ENCODE assay signal across 23 mouse cellular contexts in genomic region chr11:18888651-18889050, GRCm38 (mm10).
DNase-seq lines count a peak whose midpoint lies in the region; ATAC-seq and TF ChIP-seq lines count a peak whose summit lies in the region.
"Had no signal": no experiment of that assay in that cellular context is flagged by ENCODE, and none has a peak within 500 bp of the region (broad histone marks: within the 10 kb centered on the region; RNA-seq: fewer than 3 reads in every experiment).

No protein-coding gene starts in this region.

- no peak for DNase-seq in intestine, embryonic 14.5 days (ENCODE audit: low spot score)
- DNase-seq in MEL (ENCODE audit: low read depth, low spot score) = peak; percentile 66
- no peak for DNase-seq in adrenal gland, postnatal 14 days
- DNase-seq in kidney, adult 18-20 months = no peak
- DNase-seq: adrenal gland, adult 2 months; adrenal gland, adult 8-10 months; adrenal gland, postnatal 10 days; adrenal gland, postnatal 25 days; adrenal gland, postnatal 36 days; B cell, adult 2 months; cerebellum, adult 11 months; cerebellum, adult 11-12 months; cerebellum, adult 18-20 months; cerebellum, adult 2 months had no signal

- peak in 1 of 2 experiments; percentile 30; a peak in 2 of 4 replicates for TF ChIP-seq EP300 in MEL (IDR thresholded peaks at IDR 0.05; ENCODE audit: low read depth in 1 of 2, low read length in 2 of 2)

- TF ChIP-seq CTCF in intestine, postnatal 0 days (IDR thresholded peaks at IDR 0.05; ENCODE audit: low read depth) = no peak
- TF ChIP-seq CTCF in MEL (IDR thresholded peaks at IDR 0.05 in 2 of 3, conservative IDR thresholded peaks at IDR 0.05 in 1 of 3; ENCODE audit: control insufficient read depth in 1 of 3, insufficient read depth in 1 of 3, low read depth in 2 of 3, low read length in 3 of 3, poor library complexity in 1 of 3, severe bottlenecking in 1 of 3) = no peak

- H3K27ac ChIP-seq in hindbrain, embryonic 15.5 days (replicated peaks) = no peak overlapping the region
- no peak overlapping the region for H3K27ac ChIP-seq in hindbrain, embryonic 16.5 days (ENCODE audit: low read depth, low read length)
- 0 out of 2 replicates have a peak overlapping the region, but pooled peaks have one; percentile 27 for H3K27ac ChIP-seq in intestine, embryonic 14.5 days (ENCODE audit: low read depth)
- H3K27ac ChIP-seq in intestine, postnatal 0 days (ENCODE audit: low read depth, low read length) = no peak overlapping the region
- H3K27ac ChIP-seq in MEL (ENCODE audit: control insufficient read depth, low read depth, low read length) = no peak overlapping the region

- no peak overlapping the region for H3K4me2 ChIP-seq in hindbrain, embryonic 15.5 days
- H3K4me2 ChIP-seq in hindbrain, embryonic 16.5 days (ENCODE audit: low read length) = no peak overlapping the region
- no peak overlapping the region for H3K4me2 ChIP-seq in intestine, embryonic 14.5 days (ENCODE audit: low read length)
- H3K4me2 ChIP-seq in intestine, postnatal 0 days (replicated peaks; ENCODE audit: low read depth) = no peak overlapping the region

- no peaks in the 10 kb centered on the region for H3K79me2 ChIP-seq in MEL (ENCODE audit: control insufficient read depth, insufficient read depth, low read length, poor library complexity)

- H3K9me3 ChIP-seq in hindbrain, embryonic 15.5 days = no peaks in the 10 kb centered on the region
- H3K9me3 ChIP-seq in hindbrain, embryonic 16.5 days (ENCODE audit: control insufficient read depth, low read length) = no peaks in the 10 kb centered on the region
- H3K9me3 ChIP-seq in intestine, embryonic 14.5 days (ENCODE audit: control insufficient read depth, low read length) = no peaks in the 10 kb centered on the region
- H3K9me3 ChIP-seq in intestine, postnatal 0 days (ENCODE audit: control insufficient read depth) = no peaks in the 10 kb centered on the region
- H3K9me3 ChIP-seq in MEL (replicated peaks; ENCODE audit: insufficient read depth, low read length) = no peaks in the 10 kb centered on the region
- H3K9me3 ChIP-seq: G1E had no signal

- no peak overlapping the region for H3K4me3 ChIP-seq in hindbrain, embryonic 15.5 days
- H3K4me3 ChIP-seq in hindbrain, embryonic 16.5 days (ENCODE audit: low read length) = no peak overlapping the region
- no peak overlapping the region for H3K4me3 ChIP-seq in intestine, embryonic 14.5 days (ENCODE audit: low read depth, low read length)
- no peak overlapping the region for H3K4me3 ChIP-seq in intestine, postnatal 0 days (ENCODE audit: low read depth, low read length)
- no peak overlapping the region for H3K4me3 ChIP-seq in MEL (ENCODE audit: control insufficient read depth in 1 of 2, insufficient read depth in 1 of 2, low read depth in 2 of 2, low read length in 2 of 2)

- TF ChIP-seq POLR2A in MEL (IDR thresholded peaks at IDR 0.05; ENCODE audit: control insufficient read depth in 1 of 2, insufficient read depth in 1 of 2, low read depth in 1 of 2, low read length in 2 of 2, poor library complexity in 1 of 2) = no peak

- H3K27me3 ChIP-seq in hindbrain, embryonic 15.5 days = no peaks in the 10 kb centered on the region
- no peaks in the 10 kb centered on the region for H3K27me3 ChIP-seq in hindbrain, embryonic 16.5 days (replicated peaks; ENCODE audit: control insufficient read depth, insufficient read depth, low read length)
- no peaks in the 10 kb centered on the region for H3K27me3 ChIP-seq in intestine, embryonic 14.5 days (replicated peaks; ENCODE audit: control insufficient read depth, insufficient read depth, low read length)
- H3K27me3 ChIP-seq in intestine, postnatal 0 days (replicated peaks; ENCODE audit: control insufficient read depth, insufficient read depth, low read length) = no peaks in the 10 kb centered on the region
- no peaks in the 10 kb centered on the region for H3K27me3 ChIP-seq in MEL (ENCODE audit: control insufficient read depth in 1 of 2, insufficient read depth in 2 of 2, low read length in 2 of 2)
- H3K27me3 ChIP-seq: CH12.LX, Patski had no signal

- WGBS in hindbrain, embryonic 15.5 days = 59% methylated on average over 1 of the region's 1 CpGs
- WGBS in hindbrain, embryonic 16.5 days = 63% methylated on average over 1 of the region's 1 CpGs
- 17% methylated on average over 1 of the region's 1 CpGs for WGBS in intestine, embryonic 14.5 days
- WGBS in intestine, postnatal 0 days = 56% methylated on average over 1 of the region's 1 CpGs

- no peak overlapping the region for H3K9ac ChIP-seq in hindbrain, embryonic 15.5 days
- no peak overlapping the region for H3K9ac ChIP-seq in hindbrain, embryonic 16.5 days (ENCODE audit: low read depth, low read length)
- no peak overlapping the region for H3K9ac ChIP-seq in intestine, embryonic 14.5 days (ENCODE audit: low read length)
- no peak overlapping the region for H3K9ac ChIP-seq in intestine, postnatal 0 days (ENCODE audit: low read depth, low read length)
- H3K9ac ChIP-seq in MEL (ENCODE audit: control insufficient read depth, low read depth, low read length, poor library complexity, severe bottlenecking) = no peak overlapping the region

- no peak for TF ChIP-seq RAD21 in MEL (IDR thresholded peaks at IDR 0.05; ENCODE audit: low read depth, low read length)

- peak; percentile 16; the same call in 1 of the 2 replicates for ATAC-seq in hindbrain, embryonic 15.5 days (ENCODE audit: low FRiP score, low read depth)
- ATAC-seq in hindbrain, embryonic 16.5 days = no peak
- no peak for ATAC-seq in intestine, embryonic 14.5 days (replicated peaks; ENCODE audit: low FRiP score, low TSS enrichment, low read depth)
- no peak for ATAC-seq in intestine, postnatal 0 days
- ATAC-seq in common myeloid progenitor, adult 5-6 weeks (replicated peaks; ENCODE audit: low read depth, poor library complexity, severe bottlenecking) = peak; percentile 31; the same call in 1 of the 2 replicates
- ATAC-seq: activated CD4-positive, CD25-positive, alpha-beta regulatory T cell, adult 4 months; CD4-positive, CD25-positive, alpha-beta regulatory T cell, adult 4 months; Patski had no signal

- H3K36me3 ChIP-seq in hindbrain, embryonic 15.5 days = no peaks in the 10 kb centered on the region
- no peaks in the 10 kb centered on the region for H3K36me3 ChIP-seq in hindbrain, embryonic 16.5 days (ENCODE audit: control insufficient read depth, insufficient read depth, low read length)
- peaks cover 31% of the 10 kb centered on the region for H3K36me3 ChIP-seq in intestine, embryonic 14.5 days (ENCODE audit: control insufficient read depth, insufficient read depth, low read length)
- no peaks in the 10 kb centered on the region for H3K36me3 ChIP-seq in intestine, postnatal 0 days (ENCODE audit: control insufficient read depth, insufficient read depth)
- peaks cover 0 to 24% of the 10 kb centered on the region in 2 experiments; a peak in 2 of 4 replicates for H3K36me3 ChIP-seq in MEL (ENCODE audit: control insufficient read depth in 1 of 2, insufficient read depth in 2 of 2, low read length in 2 of 2)
- H3K36me3 ChIP-seq: G1E had no signal

- peaks cover 27% of the 10 kb centered on the region for H3K4me1 ChIP-seq in hindbrain, embryonic 15.5 days (replicated peaks)
- H3K4me1 ChIP-seq in hindbrain, embryonic 16.5 days (ENCODE audit: control insufficient read depth, insufficient read depth, low read depth, low read length) = peaks cover 13% of the 10 kb centered on the region
- peaks cover 65% of the 10 kb centered on the region for H3K4me1 ChIP-seq in intestine, embryonic 14.5 days (replicated peaks; ENCODE audit: control insufficient read depth, insufficient read depth, low read length)
- no peaks in the 10 kb centered on the region for H3K4me1 ChIP-seq in intestine, postnatal 0 days (replicated peaks; ENCODE audit: control insufficient read depth, insufficient read depth, low read length)
- H3K4me1 ChIP-seq in MEL (ENCODE audit: control insufficient read depth in 1 of 2, insufficient read depth in 2 of 2, low read length in 2 of 2) = peaks cover 9 to 23% of the 10 kb centered on the region in 2 experiments

TF ChIP-seq in MEL, 35 proteins besides CTCF, POLR2A, EP300 and RAD21:
- TF ChIP-seq USF1 (IDR thresholded peaks at IDR 0.05; ENCODE audit: low read depth, low read length) = no peak
- TF ChIP-seq GATA1 (IDR thresholded peaks at IDR 0.05; ENCODE audit: low read depth, low read length) = peak; percentile 59; the same call in 1 of the 2 replicates
TF ChIP-seq in MEL: peak in this region for 1.

Comparison
In these comparisons a context has a peak if more than half of its experiments do, and no peak if none do; other contexts are left out.
1. ATAC-seq: peak in hindbrain, embryonic 15.5 days (single experiment) and common myeloid progenitor, adult 5-6 weeks (single experiment); none in hindbrain, embryonic 16.5 days (single experiment), intestine, embryonic 14.5 days (single experiment) and intestine, postnatal 0 days (single experiment).